Mouse (Mus musculus) lung, embryonic 14.5 days (tissue): ENCODE results near the gene Mblac2. TPM values are rescaled to one million over a fixed set of nuclear protein-coding genes. Genes with fewer than 3 reads are reported as not detected.

Source experiments
- ATAC-seq: fragments of 200-750 bp; cut with Nextera tagmentation; 2 replicates; pipeline ENCODE4 v1.8.0; 2017; ENCODE audit warnings: mild to moderate bottlenecking, moderate TSS enrichment, moderate library complexity; ENCODE audit not compliant: insufficient read depth
- DNase-seq: peaks from one replicate; pipeline ENCODE4 v3.0.0-alpha.2; 2015
- H3K27ac ChIP-seq: fragments of 300-500 bp; sonication (generic); 2 replicates; pipeline ENCODE4 v1.5.1; 2014; ENCODE audit warnings: low read depth, mild to moderate bottlenecking, moderate library complexity
- H3K27me3 ChIP-seq: fragments of 300-500 bp; sonication (generic); 2 replicates; pipeline ENCODE4 v1.6.1; 2014; ENCODE audit warnings: low read length, control low read depth; ENCODE audit not compliant: insufficient read depth
- H3K36me3 ChIP-seq: fragments of 300-500 bp; sonication (generic); 2 replicates; pipeline ENCODE4 v1.6.1; 2014; ENCODE audit warnings: control low read depth; ENCODE audit not compliant: insufficient read depth
- H3K4me1 ChIP-seq: fragments of 300-500 bp; sonication (generic); 2 replicates; pipeline ENCODE4 v1.6.1; 2014; ENCODE audit warnings: antibody characterized with exemption, control low read depth; ENCODE audit not compliant: insufficient read depth
- H3K4me2 ChIP-seq: fragments of 300-500 bp; sonication (generic); 2 replicates; pipeline ENCODE4 v1.6.1; 2014; ENCODE audit warnings: mild to moderate bottlenecking
- H3K4me3 ChIP-seq: fragments of 300-500 bp; sonication (generic); 2 replicates; pipeline ENCODE4 v1.5.1; 2014; ENCODE audit warnings: low read depth, low read length
- H3K9ac ChIP-seq: fragments of 300-500 bp; sonication (generic); 2 replicates; pipeline ENCODE4 v1.6.1; 2014
- H3K9me3 ChIP-seq: fragments of 300-500 bp; sonication (generic); 2 replicates; pipeline ENCODE4 v1.6.1; 2016; ENCODE audit warnings: low read depth, low read length, control low read depth
- CTCF ChIP-seq: IDR thresholded peaks from 2 replicates; pipeline ENCODE4 v1.5.1; 2016; ENCODE audit warnings: antibody characterized with exemption, low read depth
- WGBS: fragments of 180-500 bp; shearing (Covaris S2); extraction: QIAGEN DNeasy Blood & Tissue Kit; methylation state at CpG from one replicate; pipeline ENCODE4 v1.1.7; 2014; 5-methylcytosine and 5-hydroxymethylcytosine counted together
- polyA plus RNA-seq: library from polyadenylated mRNA; unstranded; fragments of >200 nt; fragmentation: Nextera tagmentation; extraction: Ambion mirVana; gene quantifications from 2 replicates; pipeline ENCODE4 v1.2.1, GENCODE M21; 2014

The Mblac2 gene
- polyA plus RNA-seq, 1 experiment from 2014 or later: 5.7 TPM

DNA sequence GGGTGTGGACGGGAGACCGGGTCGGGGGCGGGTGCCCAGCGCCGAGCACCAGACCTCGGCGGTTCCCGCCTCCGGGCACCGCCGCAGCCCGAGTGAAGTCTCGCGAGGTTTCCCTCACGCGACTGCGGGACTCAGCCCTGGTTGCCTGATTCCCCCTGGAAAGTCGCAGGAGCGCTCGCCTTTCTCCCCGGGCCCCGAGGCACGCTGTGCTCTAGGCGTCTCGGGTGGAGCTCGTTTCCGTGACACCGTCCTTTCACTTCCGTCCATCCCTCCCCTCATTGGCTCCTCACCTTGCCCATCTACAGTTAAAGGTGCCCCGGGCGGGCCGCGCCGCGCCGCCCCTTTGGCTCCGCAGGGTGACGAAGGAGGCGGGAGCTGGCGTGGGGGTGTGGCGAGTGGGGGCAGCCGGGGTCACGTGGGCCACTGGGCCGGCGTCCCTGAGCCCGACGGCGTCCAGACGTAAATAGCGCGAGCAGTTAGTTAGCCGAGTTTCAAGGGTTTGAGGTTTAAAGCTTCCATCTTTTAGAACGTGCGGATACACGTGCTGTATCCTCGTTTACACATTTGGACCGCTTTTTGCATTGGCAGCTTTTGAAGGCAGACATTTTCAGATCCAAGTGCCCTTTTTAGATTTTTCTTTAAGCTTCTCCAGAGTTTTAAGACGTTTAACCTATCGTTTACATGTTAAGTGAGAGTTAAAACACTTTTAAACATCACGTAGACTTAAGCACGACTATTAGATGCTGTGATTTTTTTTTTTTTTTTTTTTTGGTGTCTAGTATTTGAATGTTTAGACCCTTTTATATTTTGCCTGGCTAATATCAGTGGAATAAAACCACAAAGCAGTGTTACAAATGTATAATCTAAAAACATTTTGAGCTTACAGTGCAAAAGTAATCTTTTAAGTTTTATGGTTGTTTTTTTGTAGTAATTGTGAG, 72.5 kb downstream of the Mblac2 start:
- WGBS: under 1% methylated on average over 49 of the region's 62 CpGs
- Histone ChIP-seq H3K27me3 (no peaks in the 10 kb centered on the region), H3K4me3 (peak overlapping the region; percentile 72), H3K9me3 (no peaks in the 10 kb centered on the region), H3K9ac (peak overlapping the region; percentile 84), H3K4me1 (no peaks in the 10 kb centered on the region), H3K27ac (peak overlapping the region; percentile 99), H3K36me3 (peaks cover 22% of the 10 kb centered on the region), H3K4me2 (peak overlapping the region; percentile 60)
- ATAC-seq: peak; percentile 99
- TF ChIP-seq CTCF: no peak
- peak; percentile 97 for DNase-seq

DNA sequence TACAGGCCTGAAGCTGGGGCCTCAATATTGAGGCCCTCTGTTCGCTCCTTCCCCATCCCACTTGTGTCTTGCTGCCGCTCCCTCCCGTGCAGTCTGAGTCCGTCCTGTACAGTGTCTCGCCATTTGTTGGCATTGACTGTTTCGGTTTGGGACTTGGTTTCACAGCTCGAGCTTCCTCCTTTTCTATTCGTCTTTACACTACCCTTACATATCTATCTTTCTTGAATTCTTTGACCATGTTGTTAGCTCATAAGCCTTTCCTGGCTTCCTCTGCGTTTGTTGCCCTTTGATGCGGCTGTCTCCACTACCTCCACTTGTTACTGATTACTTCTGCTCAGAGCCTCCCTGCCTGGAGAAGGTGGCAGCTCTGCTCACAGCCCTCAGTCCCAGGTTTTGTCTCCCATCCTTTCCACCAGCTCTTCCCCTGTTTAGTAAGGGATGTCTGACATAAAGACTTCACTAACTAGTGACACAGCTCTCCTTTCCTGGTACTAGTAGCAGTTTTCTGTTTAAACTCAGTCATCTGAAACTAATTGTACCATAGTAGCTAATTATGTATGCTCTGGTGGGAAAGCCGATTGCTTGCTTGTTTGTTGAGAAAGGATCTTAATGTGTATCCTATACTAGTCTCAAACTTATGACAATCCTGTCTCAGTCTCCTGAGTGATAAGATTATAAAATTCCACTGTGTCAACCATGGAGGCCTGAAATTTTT, 74.8 kb downstream of the Mblac2 start:
- no peak overlapping the region for H3K27ac ChIP-seq
- no peak for TF ChIP-seq CTCF
- DNase-seq (no peak), ATAC-seq (no peak)
- H3K36me3 ChIP-seq: peaks cover 32% of the 10 kb centered on the region
- no peaks in the 10 kb centered on the region for H3K4me1 ChIP-seq
- no peak overlapping the region for H3K4me3 ChIP-seq
- no peak overlapping the region for H3K4me2 ChIP-seq
- no peaks in the 10 kb centered on the region for H3K9me3 ChIP-seq
- H3K27me3 ChIP-seq: no peaks in the 10 kb centered on the region
- 82% methylated on average over 11 of the region's 11 CpGs for WGBS
- H3K9ac ChIP-seq: no peak overlapping the region

GRCm38 (mm10) chr13:81790160-81790559, 79.0 kb downstream of the Mblac2 start:
- no peak for TF ChIP-seq CTCF
- H3K9ac ChIP-seq: no peak overlapping the region
- ATAC-seq (no peak), DNase-seq (no peak)
- H3K4me1 ChIP-seq: no peaks in the 10 kb centered on the region
- no peaks in the 10 kb centered on the region for H3K27me3 ChIP-seq
- peaks cover 49% of the 10 kb centered on the region for H3K36me3 ChIP-seq
- no peak overlapping the region for H3K4me2 ChIP-seq
- H3K9me3 ChIP-seq: no peaks in the 10 kb centered on the region
- 92% methylated on average over 8 of the region's 8 CpGs for WGBS
- H3K27ac ChIP-seq: no peak overlapping the region
- no peak overlapping the region for H3K4me3 ChIP-seq

DNA sequence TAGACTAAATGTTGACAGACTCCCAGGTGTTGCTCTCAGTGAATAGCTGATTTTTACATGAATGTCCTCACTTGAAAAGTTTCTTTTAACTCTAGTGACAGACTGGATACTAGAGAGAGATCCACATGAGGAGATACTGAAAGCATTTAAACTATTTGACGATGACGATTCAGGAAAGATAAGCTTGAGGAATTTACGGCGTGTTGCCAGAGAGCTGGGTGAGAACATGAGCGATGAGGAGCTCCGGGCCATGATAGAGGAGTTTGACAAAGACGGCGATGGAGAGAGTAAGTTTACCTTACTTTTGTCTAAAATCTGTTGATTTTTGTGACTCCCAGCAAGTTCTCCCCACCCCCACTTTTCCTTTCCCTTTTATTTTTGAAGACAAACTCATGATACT, 80.7 kb downstream of the Mblac2 start:
- Histone ChIP-seq H3K36me3 (peaks cover 43% of the 10 kb centered on the region), H3K9me3 (no peaks in the 10 kb centered on the region), H3K4me3 (no peak overlapping the region), H3K9ac (no peak overlapping the region), H3K4me1 (no peaks in the 10 kb centered on the region), H3K4me2 (no peak overlapping the region), H3K27me3 (no peaks in the 10 kb centered on the region), H3K27ac (no peak overlapping the region)
- no peak for TF ChIP-seq CTCF
- DNase-seq: peak; percentile 14
- 20% methylated on average over 8 of the region's 8 CpGs for WGBS
- ATAC-seq: no peak

DNA sequence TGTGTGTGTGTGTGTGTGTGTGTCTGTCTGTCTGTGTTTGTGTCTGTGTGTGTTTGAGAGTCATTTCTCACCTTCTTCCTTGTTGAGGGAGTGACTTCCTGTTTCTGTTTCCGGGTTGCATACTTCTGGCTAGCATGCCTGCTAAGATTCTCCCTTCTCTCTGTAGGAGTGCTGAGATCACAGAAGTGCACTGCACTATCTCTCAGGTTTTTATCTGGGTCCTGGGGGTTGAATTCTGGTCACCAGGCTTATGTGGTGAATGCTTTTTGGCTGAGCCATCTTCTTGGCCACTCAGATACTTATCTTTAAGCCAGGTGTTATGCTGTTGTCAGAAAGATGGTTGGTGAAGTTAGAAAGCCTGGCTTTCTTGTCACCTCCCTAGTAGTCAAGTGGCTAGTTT, 82.7 kb downstream of the Mblac2 start:
- Histone ChIP-seq H3K27ac (no peak overlapping the region), H3K4me1 (no peaks in the 10 kb centered on the region), H3K4me3 (no peak overlapping the region), H3K9ac (no peak overlapping the region), H3K4me2 (no peak overlapping the region), H3K9me3 (no peaks in the 10 kb centered on the region), H3K36me3 (peaks cover 28% of the 10 kb centered on the region), H3K27me3 (no peaks in the 10 kb centered on the region)
- 30% methylated on average over 1 of the region's 1 CpGs for WGBS
- no peak for TF ChIP-seq CTCF
- ATAC-seq: no peak
- DNase-seq: no peak

DNA sequence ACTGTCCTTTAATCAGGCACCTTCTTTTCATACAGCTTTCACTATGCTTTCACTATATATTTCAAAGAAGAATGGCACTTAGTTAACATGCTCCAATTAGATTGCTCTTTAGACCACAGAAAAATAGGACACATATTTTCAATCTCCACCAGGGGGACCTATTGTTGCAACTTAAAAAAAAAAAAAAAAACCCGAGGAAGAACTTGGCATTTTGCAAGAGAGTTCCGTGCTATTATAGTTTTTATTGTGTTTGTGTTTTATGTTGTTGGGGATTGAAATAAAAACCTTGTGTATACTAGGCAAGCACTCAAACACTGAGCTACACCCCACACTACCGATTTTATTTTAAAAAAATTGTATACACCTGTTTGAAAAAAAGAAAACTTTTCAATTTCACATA, 90.0 kb downstream of the Mblac2 start:
- H3K9ac ChIP-seq: no peak overlapping the region
- no peak overlapping the region for H3K4me2 ChIP-seq
- peak; percentile 74 for DNase-seq
- no peaks in the 10 kb centered on the region for H3K9me3 ChIP-seq
- peak; percentile 46 for TF ChIP-seq CTCF
- no peak for ATAC-seq
- 29% methylated on average over 3 of the region's 3 CpGs for WGBS
- H3K27ac ChIP-seq: no peak overlapping the region
- H3K36me3 ChIP-seq: no peaks in the 10 kb centered on the region
- no peaks in the 10 kb centered on the region for H3K27me3 ChIP-seq
- H3K4me1 ChIP-seq: no peaks in the 10 kb centered on the region
- no peak overlapping the region for H3K4me3 ChIP-seq

Other genes starting within 250 kb of the Mblac2 start
- 2.2 and 2.5 TPM in 2 replicates for gene Adgrv1, start 78.2 kb upstream of the Mblac2 start, polyA plus RNA-seq
- gene Lysmd3, start 53.7 kb upstream of the Mblac2 start, polyA plus RNA-seq: 29.4 and 32.0 TPM in 2 replicates
- gene Polr3g, start 328 bp upstream of the Mblac2 start, polyA plus RNA-seq: 13.6 and 15.1 TPM in 2 replicates
- 255 and 261 TPM in 2 replicates for gene Cetn3, start 71.7 kb downstream of the Mblac2 start, polyA plus RNA-seq